Mouse (Mus musculus) embryo, embryonic 11 days (tissue): ENCODE data around the gene Pmpcb.

Experiments used
- DNase-seq: peaks from one replicate; pipeline ENCODE4 v3.0.0-alpha.2; 2015

The Pmpcb gene

DNA sequence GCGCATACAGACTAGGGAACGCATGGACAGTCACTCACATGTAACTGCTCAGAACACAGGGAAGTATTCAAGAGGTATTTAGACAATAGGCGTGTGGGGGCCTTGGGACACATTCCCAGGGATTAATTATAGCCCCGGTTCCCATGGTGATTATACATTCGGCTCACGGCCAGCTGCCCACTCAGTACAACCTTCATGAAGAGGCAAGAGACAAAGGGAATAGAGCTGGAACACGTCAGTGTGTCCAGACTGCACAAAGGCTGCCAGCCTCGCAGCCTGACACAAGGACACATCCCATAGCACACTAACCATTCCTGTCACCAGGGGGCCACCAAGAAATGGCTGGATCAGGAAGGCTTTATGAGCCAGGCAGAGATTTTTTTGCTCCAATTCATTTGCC, 4.0 kb upstream of the Pmpcb start:
- peak; percentile 84 for DNase-seq

DNA sequence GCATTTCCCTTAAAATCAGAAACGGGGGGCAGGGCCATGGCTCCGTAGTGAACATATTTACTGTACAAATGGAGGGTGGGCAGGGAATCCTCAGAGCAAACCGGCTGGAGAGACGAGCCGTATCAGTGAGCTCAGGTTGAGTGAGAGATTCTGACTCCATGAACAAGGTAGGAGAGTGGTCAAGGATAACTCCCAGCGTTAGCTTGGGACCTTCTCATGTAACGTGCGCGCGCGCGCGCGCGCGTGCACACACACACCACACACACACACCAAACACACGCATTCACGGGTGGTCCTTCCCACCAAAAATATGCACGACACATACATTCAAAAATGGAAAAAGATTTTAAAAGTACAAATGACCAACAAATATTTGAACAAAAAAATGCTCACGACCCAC, 1.8 kb upstream of the Pmpcb start:
- DNase-seq: peak; percentile 18

DNA sequence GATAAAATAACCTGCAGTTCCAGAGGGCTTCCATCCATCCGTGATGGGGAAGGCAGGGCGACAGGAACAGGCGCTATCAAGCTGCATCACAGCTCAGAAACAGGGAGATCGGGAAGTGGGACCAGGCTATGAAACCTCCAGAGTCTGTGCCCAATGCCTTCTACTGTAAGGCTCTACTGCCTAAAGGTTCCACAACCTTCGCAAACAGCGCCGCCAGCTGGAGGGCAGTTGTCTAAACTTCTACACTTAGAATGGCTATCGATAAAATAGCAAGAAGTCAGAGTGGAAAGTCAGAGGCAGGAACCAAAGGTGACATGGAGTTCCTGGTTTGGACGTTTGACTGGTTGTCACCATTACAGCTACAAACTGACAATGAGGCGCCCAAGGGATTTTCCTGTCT, 1.4 kb upstream of the Pmpcb start:
- peak; percentile 81 for DNase-seq

DNA sequence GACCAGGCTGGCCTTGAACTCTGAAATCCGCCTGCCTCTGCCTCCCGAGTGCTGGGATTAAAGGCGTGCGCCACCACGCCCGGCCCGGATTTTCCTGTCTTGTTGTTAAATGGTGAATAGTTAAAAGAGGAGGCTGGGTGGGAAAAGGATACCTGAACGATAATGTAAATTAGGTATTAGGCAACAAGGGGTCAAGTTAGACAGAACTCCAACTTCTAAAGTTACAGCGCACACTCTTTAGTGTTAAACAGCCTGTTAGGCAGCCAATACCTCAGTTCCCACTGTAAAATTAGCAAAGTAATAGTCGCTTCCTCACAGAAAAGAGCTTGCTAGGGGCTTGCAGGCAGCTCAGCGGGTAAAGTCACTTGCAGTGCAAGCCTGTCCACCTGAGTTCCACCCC, 895 bp upstream of the Pmpcb start:
- no peak for DNase-seq

DNA sequence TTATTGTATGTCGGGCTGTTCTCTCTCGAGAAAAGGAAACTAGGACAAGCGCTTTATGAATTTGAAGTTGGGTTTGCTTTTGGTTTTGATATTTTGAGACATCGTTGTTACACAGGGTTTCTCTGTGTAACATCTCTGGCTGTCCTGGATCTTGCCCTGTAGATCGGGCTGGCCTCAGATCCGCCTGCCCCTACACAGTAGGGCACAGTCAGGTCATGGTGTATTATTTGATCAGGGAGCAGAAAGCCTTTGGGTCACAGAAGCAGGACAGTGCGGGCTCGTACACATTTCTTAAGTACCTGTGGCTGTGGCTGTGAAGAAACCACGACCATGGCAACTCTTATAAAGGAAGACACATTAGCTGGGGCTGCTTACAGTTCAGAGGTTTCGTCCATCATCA, 679 bp downstream of the Pmpcb start:
- DNase-seq: no peak

DNA sequence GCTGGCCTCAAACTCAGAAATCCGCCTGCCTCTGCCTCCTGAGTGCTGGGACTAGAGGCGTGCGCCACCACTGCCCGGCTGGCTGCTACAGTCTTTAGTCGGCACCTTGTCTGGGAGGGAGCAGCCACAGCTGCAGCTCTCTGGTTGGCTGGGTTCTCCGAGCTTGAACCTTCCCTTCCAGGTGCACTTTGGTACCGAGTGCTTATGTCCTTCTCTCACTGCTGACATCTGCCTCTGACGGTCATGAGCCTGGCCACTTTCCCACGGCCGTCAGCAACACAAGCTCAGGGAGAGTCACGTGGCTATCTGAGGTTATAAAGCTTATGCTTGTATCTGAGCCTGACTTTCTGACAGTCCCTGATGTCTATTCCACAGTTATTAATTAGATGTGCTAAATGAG, 2.2 kb downstream of the Pmpcb start:
- DNase-seq: no peak

DNA sequence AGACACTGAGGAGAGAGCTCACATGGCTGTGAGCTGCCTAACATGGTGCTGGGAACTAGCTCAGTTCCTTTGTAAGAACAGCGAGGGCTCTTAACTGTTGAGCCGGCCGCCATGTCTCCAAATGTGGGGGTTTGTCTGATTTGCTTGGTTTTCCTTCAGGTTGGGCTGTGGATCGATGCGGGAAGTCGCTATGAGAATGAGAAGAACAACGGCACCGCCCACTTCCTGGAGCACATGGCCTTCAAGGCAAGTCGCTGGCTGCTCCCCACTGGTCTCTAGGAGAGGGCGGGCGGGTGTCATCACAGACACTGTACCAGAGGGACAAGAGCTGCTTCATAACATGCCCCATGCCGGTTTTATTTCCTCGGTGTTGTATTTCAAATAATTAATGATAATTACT, 2.9 kb downstream of the Pmpcb start:
- no peak for DNase-seq

DNA sequence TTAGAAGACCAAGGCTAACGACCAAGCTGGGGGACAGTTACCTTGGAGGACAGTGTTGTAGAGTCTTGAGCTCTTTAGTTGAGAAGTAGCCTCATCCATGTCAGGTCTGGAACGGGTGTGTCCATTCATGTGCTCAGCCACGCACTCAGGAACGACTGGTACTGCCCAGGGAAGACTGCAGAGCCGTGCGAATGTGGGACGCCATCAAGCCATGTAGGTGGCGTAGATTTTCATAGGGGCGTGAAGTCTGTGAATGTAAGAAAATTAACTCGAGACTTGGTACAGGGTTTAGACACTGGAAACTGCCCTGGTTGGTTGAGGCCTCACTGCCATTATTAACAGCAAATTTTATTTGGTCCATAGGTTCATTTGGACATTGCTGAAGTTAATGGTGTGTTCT, 6.7 kb downstream of the Pmpcb start:
- no peak for DNase-seq

DNA sequence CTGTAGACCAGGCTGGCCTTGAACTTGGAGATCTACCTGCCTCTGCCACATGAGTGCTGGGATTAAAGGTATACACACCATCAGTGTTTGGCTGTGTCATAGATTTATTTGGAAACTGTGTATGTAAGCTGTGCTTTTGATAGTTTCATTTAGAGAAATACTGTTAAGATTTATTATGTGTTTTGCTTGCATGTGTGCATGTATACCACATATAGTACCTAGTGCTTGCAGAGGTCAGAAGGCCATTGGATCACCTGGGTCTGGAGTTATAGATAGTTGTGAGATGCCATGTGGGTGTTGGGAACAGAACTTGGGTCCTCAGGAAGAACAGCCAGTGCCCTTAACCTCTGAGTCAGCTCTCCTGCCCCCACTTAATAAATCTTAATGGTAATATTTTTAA, 7.7 kb downstream of the Pmpcb start:
- DNase-seq: no peak

DNA sequence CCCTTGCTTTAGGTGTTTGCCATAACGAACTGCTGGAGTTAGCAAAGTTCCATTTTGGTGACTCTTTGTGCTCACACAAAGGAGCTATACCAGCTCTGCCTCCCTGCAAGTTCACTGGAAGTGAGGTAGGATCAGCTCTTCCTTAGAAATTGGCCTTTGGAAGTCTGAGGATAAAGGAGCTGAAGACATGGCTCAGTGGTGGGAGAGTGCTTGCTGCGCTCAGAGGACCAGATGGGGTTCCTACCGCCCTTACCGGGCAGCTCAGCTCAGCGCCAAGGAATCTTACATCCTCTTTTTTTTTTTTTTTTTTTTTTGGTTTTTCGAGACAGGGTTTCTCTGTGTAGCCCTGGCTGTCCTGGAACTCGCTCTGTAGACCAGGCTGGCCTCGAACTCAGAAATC, 9.0 kb downstream of the Pmpcb start:
- no peak for DNase-seq

DNA sequence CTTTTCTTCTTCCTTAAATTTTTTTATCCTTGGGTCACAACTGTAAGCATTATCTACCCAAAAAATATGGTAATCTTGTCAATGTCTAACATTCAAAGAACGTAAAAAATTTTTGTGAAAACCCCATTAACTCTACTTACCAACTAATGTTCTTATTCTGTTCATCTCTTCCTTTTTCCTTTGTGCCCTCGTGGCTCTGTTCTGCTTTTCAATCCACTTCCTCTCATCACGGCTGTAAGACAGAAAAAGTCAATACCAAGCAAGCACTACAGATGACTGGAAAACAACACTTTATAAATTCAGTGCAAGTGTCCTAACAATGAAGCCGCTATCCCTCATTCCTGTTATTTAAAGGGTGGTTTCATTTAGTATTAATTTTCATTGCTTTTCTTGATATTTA, 31.6 kb downstream of the Pmpcb start:
- no peak for DNase-seq

DNA sequence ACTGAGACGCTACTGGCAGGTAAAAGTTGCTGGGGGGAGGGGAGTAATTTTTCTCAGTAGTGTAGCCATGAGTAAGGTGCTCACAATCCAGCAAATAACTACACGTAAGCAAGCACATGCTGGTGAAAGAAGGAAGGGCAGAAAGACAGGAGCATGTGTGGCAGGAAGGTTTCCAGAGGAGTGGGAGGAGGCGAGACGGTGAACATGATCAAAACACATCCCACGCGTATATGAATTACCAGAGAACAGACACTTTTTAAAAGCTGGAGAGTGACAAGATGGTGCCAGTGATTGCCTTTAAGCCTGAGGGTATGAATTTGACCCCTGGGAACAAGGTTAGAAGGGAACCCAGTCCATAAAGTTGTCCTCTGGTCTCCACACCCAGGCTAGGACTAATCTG, 32.9 kb downstream of the Pmpcb start:
- no peak for DNase-seq

DNA sequence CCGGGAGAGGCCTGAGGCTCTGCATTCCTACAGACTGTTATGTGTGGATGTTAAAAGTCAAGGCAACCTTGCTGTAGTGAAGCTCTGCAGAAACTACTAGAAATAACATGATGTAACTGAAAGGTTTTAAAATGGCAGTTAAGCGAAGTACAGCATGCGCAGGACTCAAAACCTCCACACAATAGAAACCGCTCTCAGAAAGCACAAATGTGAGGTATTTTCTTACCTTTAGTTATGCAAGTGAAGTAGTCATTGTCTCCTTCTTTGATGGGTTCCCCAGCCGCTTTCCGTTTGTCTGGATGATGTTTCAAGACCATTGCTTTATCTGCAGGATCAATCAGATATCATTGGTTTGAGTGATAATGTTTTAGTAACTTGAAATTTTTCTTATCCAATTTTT, 39.5 kb downstream of the Pmpcb start:
- no peak for DNase-seq

DNA sequence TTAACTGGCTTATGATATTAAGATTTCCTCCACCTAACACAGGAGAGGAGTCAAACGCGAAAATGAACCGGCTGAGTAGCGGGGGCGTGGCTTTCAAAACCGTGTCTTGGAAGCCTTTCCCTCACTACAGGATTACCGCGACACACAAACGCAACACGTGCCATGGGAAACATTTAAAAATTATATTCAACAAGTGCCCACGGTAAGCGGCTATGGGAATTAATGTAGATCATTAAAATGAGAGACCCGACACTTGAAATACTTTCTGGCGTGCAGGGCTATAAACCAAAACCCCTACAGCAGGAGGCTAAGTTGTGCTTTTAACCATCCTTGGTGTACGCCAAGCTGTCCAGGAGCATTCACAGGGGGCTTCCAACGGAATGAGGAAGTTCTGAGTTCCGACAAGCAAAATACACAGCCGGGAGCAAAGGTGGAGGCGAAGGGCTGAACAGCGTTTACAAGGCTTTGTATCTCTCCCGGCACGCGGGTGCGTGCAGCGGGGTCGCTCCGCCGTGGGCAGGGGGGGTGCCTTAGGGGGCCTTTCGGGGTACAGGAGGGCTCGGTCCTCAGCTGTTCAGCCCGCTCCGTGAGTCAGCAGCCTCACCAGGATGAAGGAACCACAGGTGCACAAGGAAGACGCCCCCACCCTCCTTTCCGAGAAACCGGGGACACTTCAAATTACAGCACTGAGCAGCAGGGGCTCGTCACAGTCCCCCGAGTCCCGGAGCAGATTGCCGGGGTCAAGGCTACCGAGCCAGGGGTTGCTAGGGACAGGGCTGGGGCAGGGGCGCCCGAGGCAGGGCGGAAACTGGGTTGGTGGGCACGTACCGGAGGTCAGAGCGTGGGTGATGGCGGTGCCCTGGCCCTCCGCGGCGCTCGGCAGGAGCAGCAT, 47.5 kb downstream of the Pmpcb start:
- peak; percentile 47 for DNase-seq

DNA sequence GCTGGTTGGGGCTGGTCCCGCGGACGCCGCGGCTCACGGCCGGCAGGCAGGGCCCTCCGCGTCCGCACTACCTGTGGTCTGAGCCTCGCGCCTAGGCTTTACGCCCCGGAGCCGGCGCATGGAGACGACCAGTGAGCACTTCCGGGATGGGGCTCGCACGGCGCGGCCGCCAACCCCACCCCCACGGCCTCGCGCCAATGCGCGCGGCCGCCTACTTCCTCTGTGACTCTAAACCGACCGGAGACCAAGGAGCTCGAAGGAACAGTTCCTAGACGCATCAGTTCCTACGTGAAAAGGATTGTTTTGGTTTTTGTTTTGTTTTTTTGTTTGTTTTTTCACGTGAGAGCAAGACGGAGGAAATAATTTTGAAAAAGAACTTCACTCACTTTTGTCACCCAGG, 48.1 kb downstream of the Pmpcb start, which contains the start of the genes Dnajc2 and Psmc2:
Gene Dnajc2, minus strand, starts transcription at position 199 of the 400 bp plus-strand sequence.
Gene Psmc2, plus strand, starts transcription at position 231 of the 400 bp plus-strand sequence.
- peak; percentile 96 for DNase-seq

DNA sequence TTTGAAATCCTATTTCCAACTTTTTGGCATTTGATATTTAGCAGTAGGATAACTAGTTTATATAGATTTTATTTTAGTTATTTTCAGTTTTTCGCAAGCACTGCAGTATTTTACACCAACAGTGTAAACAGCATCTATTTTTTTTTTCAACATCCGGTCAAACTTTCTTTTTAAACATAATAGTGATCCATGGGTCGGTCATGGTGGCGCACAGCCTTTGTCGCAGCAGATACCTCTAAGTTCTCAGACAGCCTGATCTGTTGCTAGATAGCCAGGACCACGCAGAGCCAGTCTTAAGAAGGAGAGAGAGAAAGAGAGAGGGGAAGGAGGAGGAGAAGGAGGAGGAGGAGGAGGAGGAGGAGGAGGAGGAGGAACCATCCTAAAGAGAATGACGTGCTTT, 48.8 kb downstream of the Pmpcb start:
- DNase-seq: no peak

DNA sequence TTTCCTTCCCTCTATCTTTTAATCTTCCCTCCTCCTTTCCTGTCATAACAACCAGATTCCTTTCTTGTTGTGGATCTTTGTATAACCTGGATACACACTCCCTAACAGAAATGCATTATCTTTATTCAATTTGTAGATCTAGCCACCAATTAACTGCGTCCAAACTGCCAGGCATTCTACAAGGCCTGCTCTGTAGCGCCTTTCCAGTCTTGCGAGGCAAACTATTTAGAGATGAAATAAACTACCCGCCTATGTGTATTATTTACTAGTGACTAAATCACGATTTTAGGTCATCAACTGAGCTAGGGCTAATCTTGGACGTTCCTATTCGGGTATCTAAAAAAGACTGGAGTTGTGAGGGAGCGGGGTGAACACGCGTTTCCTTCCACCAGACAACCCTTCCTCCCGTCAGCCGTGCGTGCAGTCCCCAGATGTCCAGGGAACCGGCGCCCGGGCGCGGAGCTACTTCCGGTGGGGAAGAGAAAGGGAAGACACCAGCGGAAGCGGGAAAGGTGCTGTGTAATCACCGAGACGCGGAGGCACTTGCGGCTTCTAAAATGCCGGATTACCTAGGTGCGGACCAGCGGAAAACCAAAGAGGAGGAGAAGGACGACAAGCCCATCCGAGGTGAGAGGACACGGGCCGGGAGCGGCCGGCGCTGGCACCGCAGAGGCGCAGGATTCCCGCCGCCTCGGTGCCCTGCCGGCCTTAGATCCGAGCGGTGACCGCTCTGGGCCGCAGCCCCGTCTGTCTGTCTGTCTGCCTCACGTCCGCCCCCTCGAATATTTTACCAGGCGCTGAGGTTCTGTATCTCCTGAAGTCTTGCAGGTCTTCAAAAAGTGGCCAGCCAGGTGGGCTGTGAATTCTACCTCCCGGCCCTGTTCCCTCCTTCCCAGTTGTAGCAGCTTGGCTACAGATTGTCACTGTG, 49.6 kb downstream of the Pmpcb start:
- peak; percentile 95 for DNase-seq

DNA sequence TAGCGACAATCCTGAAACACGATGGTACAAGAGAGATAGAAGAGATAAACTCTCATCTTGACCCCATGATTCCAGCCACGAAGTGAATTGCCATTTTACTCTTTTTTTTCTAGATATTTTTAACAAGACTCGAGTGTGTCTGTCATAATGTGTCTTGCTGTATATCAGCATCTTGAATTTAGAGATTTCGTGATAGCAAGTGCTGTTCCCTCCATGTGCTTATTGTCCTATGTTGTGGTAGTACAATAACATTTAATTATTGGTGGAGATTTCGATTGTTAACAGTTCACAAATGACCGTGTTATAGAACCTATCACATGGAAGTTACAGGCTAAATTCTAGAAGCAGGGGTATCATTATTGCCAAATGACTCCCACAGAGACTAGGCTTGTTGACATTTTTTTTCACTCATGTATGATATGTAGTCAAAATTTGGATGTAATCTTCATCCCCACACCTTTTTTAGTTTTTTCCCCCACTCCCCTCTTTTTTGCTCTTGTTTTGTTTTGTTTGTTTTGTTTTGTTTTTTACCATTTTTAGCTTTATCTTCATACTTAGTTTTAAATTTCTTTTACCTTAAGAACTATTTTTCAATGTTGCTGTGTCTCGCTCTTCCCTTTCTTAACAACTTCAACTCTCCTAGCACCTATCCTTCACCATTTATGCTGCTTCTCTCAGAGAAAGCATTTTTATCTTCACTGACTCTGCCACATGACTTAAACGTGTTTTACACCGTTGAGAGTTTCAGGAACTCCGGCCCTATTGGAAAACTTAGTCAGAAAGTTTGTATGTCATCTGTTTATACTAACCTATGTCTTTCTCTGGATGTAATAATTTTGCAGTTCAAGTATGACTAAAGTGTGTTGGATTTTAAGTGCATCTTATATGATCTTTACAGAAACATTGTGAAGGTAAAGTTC, 50.5 kb downstream of the Pmpcb start:
- DNase-seq: no peak

DNA sequence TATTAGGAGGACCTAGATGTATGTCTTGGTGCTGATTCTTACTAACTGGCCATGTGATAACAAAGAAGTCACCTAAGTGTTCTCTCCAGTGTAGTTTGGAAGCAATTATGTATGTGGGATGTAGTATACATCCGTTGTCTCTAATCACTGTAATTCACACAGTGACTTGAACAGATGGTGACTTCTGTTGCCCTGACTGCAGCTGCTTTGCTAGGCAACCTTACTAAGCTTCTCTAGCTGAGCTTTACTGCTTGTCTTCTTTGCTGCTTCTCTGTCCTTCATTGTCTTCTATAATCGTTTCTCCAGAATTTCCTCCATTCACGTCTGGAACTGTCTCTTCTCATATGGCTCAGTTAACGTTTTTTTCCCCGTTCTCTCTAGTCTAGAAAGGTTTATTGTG, 52.1 kb downstream of the Pmpcb start:
- DNase-seq: no peak

DNA sequence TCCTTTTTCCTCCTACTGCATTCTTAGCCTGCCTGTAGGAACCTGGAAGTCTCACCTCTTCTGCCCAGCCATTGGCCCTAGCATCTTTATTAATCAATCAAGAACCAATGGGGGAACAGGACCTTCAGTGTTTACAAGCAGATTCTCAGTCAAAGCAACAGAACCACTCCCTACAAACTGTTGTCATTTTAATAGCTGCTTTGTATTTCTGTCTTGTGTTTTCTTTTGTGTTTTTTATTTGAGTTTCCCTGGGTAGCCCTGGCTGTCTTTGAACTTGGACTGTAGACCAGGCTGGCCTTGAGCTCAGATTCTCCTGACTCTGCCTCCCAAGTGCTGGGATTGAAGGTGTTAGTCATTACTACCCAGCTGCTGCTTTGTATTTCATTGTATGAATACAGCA, 55.2 kb downstream of the Pmpcb start:
- DNase-seq: no peak

DNA sequence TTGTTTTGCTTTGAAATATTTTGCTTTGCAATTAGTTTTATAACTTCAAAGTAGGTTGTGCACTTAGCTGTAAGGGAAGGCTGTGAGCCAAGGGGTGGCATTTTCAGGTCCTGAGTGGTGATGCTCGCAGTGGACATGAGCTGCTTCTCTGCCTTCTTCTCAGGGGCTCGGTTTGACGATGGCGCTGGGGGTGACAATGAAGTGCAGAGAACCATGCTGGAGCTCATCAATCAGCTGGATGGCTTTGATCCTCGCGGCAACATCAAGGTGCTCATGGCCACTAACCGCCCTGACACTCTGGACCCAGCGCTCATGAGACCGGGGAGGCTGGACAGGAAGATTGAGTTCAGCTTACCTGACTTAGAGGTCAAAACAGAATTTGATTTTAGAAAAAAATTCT, 66.0 kb downstream of the Pmpcb start:
- no peak for DNase-seq

DNA sequence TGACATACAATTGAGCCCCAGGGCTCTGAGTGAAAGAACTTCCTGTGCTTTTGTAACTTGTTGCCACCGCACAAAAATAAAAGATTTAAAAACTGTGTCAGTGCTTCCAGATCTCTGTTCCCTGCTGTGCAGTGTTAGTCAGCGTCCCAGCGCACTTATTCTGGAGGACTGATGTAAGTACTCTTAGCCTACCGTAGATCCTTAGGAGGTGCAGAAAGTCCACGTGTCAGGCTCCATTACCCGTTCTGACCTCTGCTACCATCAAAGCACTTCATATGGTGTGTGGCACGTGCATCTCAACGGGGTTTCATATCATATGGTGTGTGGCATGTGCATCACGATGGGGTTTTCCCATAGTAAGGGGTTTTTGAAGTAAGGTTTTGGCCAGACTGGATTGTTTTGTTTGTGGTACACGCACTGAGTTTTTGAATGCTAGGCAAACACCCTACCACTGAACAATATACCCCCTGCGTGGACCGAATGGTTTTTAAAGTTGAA, 66.8 kb downstream of the Pmpcb start:
- DNase-seq: no peak

DNA sequence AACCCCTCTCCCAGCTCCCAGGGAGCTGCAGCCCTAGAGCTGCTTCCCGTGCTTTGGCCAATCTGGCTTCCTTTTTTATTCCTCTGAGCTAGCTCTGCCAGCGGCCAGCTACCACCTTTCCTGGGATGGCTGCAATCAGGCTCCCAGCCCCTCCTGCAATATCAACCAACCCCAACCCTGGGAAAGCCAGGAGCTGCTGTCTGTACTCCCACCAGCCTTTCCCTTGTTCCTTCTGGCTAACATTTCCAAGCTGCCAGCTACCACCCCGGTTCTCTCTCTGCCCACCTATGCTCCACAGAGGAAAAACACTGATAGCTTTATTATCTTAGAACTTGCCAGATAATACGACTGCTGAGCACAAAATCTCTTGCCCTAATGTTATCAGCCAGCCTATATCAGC, 67.9 kb downstream of the Pmpcb start:
- no peak for DNase-seq
